Mouse (Mus musculus) CD8-positive naive resting alpha-beta T cell, adult 2 months (primary cell): Measurements from ENCODE around the gene Stk24.
A peak's percentile ranks its signal among the peaks of the same experiment; 100 is the strongest.
"Not testable (repeated sequence)": the region's sequence is repeated elsewhere in the genome, so short reads cannot be mapped to it uniquely, and the experiment has no call there.

Source experiments
- DNase-seq, 2 experiments: peaks; one replicate each; pipeline ENCODE4 v3.0.0; 2022; ENCODE audit warnings: low read depth in 2 of 2, low spot score in 2 of 2

Gene Stk24

DNA sequence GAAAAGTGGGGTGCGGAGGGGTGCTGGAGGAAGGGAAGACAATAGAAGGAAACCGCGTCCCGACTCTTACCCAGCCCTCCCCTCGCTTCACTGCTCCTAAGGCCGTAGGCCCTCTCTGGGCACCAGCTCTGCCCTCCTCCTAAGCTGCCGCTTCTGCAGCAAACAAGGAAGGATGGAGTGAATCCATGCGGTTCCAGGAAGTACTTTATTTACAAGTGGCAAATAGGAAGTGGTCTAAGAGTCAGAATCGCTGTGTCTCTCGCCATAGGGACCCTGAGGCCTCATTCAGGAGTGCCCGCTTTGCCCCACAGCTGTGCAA is at the start of gene Stk24:
TSS of gene Stk24 (minus strand) at position 185 of the 319 bp plus-strand sequence.
- DNase-seq, result no peak

DNA sequence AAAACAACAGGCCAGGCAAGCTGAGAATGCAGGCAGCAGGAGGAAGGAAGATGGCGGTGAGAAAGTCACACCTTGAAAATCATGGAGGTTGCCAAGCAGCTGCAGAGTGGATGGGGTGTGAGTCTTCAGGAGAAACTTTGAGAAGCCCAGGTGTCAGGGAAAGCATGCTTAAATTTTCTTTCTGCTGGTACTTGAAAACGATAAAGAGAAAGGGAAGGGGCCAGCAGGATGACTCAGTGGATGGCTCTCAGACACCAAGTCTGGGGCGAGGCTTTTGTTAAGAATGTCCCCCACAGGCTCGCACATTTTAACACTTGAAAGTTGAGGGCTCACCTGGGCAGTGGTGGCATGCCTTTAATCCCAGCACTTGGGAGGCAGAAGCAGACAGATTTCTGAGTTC is 48.3 kb upstream of the Stk24 start:
- DNase-seq, result no peak

DNA sequence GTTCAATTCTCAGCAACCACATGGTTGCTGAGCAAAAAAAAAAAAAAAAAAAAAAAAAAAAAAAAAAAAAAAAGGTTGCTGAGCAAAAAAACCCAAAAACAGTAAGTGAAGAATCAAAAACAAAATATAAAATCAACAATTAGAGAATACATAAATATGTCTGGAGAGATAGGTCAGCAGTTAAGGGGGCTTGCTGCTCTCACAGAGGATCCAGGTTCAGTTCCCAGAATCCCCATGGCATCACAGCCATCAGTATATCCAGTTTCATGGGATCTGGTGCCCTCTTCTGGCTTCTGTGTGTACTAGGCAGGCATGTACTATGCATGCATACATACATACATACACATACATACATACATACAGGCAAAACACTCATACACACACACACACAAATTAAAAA is 46.9 kb upstream of the Stk24 start:
- DNase-seq, result peak; percentile 28 to 44

DNA sequence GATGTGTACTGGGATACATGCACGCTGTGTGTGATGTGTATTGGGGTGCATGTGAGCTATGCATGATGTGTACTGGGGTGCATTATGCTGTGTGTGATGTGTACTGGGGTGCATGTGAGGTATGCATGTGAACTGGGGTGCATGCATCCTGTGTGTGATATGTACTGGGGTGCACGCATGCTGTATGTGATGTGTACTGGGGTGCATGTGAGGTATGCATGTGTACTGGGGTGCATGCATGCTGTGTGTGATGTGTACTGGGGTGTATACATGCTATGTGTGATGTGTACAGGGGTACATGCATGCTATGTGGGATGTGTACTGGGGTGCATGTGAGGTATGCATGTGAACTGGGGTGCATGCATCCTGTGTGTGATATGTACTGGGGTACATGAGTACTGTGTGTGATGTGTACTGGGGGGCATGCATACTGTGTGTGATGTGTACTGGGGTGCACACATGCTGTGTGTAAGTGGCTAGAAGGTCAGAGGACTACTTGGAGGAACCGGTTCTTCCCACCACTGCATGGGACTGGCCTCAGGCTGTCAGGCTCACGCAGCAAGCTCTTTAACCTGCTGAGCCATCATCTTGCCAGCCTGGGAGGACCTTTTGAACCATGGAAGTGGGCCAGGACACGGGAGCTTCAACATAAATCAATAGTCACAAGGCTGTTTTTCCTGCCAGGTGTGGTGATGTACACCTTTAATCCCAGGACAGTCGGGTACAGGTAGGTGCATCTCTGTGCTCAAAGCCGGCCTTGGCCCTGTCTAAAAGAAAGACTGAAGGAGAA is 45.4 kb upstream of the Stk24 start:
- DNase-seq, result no peak

DNA sequence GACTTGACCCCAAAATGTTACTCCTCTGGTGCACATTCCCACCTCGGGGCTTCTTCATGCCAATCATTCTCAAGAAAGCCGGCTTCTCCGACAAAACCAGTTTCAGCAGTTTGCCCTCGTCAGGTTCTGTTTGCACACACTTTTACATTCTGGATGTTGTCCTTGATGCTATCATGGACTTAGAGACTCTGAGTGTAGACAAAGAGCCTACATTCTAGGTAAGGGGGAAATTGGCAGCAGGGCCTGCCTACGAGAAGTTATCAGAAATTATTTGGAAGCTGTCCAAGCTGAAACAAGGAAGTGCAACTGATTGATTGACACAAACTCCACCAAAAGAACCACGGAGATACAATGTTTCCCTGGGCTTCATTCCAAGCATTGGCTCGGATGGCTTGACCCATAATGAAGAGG is 43.5 kb upstream of the Stk24 start:
- DNase-seq, result no peak

DNA sequence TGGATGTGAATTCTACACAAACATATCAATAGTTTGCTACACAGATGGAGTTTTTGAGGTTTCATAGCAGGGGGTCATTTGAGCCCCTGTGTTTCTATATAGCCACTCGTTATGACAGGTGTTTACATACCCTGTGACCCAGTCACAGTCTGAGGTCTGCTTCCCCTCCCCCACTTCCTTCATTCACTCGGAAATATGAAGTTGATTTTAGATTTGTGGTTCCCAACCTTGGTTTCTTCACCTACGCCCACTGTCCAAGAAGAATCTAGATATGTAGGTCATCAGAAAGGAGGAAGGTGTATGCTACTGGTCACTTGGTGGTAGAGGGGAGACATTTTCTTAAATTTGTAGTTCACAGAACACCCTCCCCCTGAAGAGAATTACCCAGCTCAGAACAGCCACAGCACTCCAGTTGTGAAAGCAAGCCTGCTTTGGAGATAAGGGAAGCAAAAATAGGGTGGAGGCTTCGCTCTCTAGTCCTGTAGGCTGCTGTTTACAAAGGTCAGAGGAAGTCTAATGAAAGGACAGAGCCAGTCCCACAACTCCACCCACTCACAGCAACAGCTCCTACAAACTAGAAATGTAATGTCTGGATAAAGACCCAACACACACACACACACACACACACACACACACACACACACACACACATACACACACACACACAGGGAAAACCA is 43.0 kb upstream of the Stk24 start:
- peak in 1 of 2 experiments; percentile 18 for DNase-seq

DNA sequence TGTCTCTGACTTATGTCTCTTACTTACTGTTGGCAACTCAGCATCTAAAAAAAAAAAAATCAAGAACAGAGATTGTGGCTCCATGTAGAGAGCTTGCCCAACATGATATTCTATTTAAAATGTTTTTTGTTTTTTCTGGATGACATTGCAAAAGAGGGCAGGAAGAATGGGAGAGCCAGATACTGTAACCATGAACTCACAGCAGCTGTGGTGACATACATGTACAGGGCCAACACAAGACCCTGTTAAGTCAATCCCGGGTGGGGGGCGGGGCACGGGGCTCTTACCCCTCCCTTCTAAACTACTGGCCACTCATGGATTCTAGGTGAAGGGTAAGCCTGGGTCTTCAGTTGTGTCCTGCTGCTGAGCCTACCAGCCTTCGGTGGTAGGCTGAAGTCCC is 42.2 kb upstream of the Stk24 start:
- no peak for DNase-seq

DNA sequence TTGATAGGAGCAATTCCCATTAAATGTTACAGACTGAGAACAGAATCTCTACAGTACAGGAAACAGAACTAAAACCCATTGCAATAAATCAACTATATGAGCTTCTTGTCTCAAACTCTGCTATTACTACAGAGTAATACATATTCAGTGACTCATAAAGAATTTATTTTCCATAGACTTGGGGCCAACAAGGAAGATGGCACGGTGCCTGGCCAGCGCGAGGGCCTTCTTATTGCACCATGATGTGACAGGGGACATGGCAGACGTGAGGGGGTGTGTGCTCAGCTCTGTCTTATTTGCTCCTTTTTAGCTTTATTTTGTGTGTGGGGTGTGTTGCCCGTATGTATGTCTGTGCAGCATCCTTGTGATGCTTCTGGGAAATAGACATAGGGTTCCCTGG is 37.8 kb upstream of the Stk24 start:
- no peak for DNase-seq

DNA sequence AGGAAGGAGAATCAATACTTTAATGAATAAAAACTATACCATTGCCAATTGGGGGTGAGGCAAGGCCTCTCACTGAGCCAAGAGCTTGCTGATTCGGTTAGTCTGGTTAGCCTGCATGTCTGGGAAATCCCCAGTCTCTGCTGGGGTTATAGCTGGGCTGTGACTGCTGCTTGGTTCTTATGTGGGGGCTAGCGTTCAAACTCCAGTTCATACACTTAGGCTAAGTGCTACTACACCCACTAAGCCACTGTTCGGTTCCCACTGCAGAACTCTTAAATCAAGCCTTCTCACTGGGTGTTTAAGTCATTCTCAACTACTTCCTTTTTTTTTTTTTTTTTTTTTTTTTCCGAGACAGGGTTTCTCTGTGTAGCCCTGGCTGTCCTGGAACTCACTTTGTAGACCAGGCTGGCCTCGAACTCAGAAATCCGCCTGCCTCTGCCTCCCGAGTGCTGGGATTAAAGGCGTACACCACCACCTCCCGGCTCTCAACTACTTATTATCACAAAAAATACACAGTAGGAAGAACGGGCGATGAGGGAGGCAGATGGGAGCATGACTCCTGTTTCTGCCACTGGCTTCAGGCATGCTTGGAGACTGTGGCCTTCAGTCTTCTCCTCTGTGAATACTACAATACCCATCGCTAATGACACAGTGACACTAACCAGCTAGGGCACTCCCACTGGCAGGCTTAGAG is 37.0 kb upstream of the Stk24 start:
- DNase-seq, result peak in 1 of 2 experiments; percentile 24

DNA sequence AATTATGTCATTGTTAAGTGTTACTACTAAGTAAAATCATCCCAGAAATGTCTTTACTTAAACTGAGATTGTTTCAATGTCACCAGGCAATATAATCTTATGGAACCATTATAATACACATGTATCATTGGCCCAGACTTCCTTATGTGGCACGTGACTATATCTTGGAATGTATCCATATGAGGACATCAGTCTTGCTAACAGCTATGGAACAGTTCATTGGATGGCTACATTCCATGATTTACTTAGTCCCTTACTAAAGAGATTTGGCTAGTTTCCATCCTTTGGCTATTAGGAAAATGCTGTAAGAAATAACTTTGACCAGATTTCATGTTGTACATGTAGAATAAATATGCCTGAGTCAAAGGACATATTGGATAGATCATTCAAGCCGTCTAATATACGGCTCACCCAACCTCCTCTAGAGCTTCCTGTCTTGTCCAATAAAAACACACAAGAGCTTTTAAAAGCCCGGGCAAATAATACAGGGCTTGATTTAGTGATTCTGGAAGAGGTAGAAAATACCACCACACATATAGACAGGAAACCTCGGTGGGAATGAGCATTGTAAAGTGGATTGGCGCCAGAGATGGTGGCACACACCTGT is 34.9 kb upstream of the Stk24 start:
- DNase-seq, result no peak

DNA sequence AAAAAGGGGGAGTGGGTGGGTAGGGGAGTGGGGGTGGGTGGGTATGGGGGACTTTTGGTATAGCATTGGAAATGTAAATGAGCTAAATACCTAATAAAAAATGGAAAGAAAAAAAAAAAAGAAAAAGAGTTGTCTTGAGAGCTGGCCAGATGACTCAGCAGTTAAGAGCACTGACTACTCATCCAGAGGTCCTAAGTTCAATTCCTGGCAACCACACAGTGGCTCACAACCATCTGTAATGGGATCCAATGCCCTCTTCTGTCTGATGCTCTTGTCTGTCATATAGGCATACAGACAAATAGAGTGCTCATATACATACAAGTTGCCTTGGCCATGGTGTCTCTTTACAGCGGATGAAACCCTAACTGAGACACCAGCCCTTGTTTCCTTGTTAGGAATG is 33.9 kb upstream of the Stk24 start:
- not testable (repeated sequence) for DNase-seq

DNA sequence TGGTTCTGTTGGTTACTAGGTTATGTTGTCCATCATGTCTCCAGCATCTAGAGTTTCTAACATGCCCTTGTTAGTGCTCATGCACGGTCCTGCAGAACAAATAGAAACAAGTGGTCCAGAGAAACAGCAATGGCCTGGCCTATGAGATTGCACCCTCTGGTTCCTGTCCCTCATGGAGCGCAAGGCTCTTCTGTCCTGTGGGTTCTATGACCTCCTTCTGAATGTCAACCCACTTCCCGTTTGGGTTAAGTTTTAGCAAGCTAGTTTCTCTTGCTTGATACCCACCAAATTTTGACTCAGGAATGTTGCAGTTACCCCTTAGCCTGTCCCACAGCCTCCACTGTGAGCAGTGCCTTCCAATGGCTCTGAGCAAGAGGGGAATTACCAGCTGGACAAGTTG is 29.1 kb upstream of the Stk24 start:
- DNase-seq, result no peak

DNA sequence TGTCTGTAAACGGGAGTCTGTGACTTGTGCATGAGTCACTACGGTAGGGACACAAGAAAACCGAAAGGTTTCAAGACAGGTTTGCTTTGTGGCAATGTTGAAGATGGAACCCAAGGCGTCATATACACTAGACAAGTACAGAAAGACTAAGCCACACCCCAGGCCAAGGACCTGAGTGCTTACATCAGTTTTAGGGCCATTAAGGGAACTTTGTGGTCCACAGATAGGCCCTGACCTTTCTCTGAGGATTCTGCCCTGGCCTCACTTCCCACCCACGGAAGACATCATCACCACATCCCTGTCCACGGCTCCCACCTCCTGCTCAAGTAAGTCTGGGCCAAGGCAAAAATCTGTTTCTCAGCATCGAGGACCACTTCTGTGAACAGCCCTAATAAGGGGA is 27.1 kb upstream of the Stk24 start:
- DNase-seq, result no peak

DNA sequence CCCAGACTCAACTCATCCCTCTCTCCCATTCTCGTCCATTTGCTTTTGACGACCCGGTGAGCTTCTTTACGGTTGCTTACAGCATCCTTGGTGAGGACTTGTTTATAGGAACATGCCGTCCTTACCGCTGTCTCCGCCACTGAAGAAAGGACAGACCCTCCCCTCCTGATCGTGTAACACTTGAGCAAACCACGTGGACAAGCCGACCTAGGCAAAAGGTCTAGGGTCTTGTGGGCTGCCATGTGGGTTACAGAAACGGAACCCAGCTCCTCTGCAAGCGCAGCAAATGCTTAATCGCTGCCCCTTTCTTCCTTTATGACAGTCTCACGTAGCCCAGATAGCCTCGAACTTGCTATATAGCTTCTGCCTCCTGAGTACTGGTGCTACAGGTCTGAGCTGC is 25.7 kb upstream of the Stk24 start:
- DNase-seq, result no peak

DNA sequence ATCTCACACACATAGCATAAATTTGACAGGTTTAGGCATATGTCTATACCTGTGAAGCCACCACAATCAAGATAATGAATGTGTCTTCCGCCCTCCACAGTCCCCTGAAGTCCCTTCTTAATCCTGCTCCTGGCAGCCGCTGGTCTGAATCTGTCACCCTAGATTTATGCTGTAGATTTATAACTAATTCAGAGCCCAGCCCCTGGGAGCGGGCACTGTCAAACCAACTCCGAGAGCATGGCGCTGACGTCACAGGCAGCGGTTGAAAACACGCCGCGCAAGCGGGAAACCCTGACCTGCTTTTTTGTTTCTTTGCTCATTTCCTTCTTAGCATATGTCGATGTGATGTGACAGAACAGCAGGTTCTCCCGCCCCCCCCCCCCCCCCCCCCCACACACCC is 25.3 kb upstream of the Stk24 start:
- peak; percentile 23 to 53 for DNase-seq

DNA sequence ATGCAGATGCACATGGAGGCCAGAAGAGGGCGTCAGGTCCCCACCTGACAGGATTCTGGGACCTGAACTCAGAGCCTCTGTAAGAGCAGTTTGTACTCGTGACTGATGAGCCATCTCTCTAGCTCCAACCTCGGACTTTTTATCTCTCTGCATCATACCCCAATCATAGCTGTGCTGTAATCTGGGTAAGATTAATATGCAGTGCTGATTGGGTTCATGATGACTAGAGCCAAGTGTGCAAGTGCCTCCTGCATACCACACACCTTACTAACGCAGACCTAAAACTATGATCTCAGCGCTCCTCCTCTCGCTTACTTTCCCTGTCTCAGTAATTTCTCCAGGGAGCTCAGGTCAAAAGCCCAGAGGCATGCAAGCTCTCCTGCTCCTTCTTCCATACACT is 19.9 kb upstream of the Stk24 start:
- DNase-seq, result no peak

DNA sequence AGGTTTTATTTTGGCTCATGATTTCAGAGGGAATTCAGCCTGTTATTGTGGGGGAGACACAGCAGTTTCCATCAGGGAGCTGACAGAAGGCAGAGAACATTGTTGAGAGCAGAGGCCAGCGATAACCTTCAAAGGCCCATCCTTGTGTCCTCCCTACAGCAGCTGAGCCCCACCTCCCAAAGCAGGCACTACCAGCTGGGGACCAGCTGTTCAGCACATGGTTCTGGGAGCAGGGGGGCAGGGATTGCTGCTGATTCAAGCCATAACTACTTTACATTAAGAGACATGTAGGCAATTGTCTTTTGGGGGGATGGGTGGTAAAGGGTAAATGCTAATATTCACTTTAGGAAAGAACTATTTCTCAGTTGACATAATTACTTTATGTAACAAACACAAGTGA is 17.7 kb upstream of the Stk24 start:
- no peak for DNase-seq

DNA sequence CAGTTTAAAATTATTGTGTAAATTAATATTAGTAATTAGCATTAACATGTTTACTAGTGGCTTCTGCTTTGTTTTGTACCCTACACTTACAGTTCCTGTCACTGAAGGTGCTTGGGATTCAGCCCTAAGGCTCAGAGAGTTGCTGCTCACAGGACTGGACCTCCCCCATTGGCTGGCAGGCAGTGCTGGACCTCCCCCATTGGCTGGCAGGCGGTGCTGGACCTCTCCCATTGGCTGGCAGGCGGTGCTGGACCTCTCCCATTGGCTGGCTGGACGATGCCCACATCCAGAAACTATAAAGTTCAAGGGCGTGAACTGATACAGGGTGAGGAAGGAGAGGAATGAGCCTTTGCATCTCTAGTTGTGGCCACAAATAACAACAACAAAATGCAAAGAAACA is 15.3 kb upstream of the Stk24 start:
- DNase-seq, result no peak

DNA sequence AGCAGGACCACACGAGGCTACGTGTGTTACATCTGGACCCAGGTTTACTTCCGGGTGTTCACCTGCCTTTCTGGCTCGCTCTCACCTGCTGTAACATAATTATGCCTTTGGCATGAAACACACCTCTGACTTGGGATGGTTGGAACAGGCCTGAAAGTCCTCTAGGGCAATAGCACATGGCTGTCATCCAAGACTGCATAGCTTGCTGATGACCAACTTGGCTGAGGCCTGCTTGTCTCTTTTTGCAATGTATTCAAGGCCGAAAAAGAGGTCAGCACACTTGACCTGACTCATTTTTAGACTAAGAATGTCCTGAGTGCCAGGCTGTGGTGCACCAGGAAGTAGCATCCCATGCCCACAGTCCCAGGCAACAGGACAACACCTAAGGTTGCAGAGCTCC is 12.1 kb upstream of the Stk24 start:
- no peak for DNase-seq

DNA sequence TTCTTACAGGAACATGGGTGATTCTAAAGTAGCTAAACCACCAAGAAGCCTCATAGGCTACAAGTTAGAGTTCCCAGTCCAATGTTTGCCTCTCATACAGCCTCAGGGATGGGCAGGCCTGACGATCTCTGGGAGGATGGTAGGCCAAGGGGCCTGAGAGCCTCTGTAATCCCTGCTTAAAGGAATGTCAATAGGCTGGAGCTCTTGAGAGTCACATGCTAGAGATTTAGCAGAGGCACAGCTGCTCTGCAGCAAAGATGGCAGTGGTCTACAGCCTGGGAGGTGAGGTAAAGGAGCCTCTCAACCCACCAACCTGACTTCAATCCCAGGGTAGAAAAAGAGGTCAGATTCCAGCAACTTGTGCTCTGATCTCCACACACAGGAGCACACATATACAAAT is 7.9 kb upstream of the Stk24 start:
- no peak for DNase-seq

DNA sequence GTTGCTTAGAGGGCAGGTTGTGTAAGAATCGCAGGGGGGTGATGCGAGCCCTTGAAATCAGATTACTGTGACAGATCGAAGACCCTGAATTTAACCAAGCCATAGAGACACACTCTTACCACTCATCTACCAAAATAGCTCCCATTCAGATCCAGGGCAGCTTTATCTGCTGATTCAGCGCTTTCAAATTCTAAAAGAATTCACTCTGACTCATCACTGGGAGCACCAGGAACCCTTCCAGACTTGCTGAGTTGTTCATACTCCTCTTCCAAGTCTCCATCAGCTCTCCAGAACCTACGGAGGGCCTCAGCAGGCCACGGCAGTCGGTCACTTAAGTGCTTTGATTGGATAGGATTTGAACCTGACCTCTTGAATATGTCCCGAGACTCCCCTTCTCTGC is 5.6 kb upstream of the Stk24 start:
- DNase-seq, result no peak

DNA sequence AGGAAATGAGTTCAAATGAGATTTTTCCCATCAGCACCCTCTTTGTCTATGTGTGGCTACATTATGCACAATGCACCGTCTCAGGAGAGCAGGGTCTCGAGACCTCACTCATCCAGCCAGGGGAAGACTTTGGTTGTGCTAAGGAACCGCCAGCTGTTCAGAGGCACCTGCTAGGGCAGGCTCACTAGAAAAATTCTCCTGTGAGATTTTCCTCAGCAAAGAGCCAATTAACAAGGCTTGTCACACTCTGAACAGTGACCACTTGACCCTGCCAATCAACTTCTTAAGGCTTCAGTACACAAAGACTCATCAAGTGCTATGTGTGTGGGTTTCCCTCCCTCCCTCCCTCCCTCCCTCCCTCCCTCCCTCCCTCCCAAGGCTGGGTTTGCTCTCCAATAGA is 4.0 kb upstream of the Stk24 start:
- DNase-seq, result no peak
